Mouse (Mus musculus) heart, adult 2 months (tissue): Measurements from ENCODE around the gene Rrp15.

Experiments used
- CTCF ChIP-seq: fragments of 200-600 bp; IDR thresholded peaks from 2 replicates; pipeline ENCODE4 v1.8.1; 2022; ENCODE audit warnings: antibody characterized with exemption, mild to moderate bottlenecking, moderate library complexity
- POLR2A ChIP-seq: fragments of 200-500 bp; IDR thresholded peaks from 2 replicates; pipeline ENCODE4 v1.6.1; 2011; ENCODE audit warnings: mild to moderate bottlenecking, low read depth, low read length, control low read depth; ENCODE audit not compliant: insufficient read depth

DNA sequence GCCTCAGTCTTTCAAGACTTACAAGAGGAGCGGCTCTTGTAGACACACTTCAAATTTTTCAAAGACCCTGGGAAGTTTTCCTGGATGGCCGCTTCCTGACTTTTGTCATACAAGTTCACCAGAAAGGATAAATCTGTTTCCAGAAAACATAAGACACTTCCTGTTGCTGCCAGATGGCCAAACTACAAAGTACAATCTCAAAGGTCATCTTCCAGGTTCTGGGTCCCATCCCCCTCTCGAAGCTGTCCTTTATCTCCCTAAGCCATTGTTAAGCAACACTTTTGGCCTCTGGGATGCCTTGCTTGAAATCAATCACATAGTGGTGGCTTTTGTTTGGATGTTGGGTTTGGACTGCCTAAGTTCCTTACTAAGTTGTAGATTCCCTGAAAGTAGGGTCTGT lies 65.1 kb downstream of the Rrp15 start:
- no peak for TF ChIP-seq CTCF
- no peak for TF ChIP-seq POLR2A
